Mouse (Mus musculus): ENCODE measurements around the gene Hnrnpm. TPM values are rescaled to one million over a fixed set of nuclear protein-coding genes. Genes with fewer than 3 reads are reported as not detected.
"Not testable (repeated sequence)": the region's sequence is repeated elsewhere in the genome, so short reads cannot be mapped to it uniquely, and the experiment has no call there.

Gene Hnrnpm
- total RNA-seq, 2 experiments from 2014 or later, result 136 to 171 TPM

- DNase-seq, result no peak
Observed at GRCm38 (mm10) chr17:33673837-33674236, 12.8 kb downstream of the Hnrnpm start.

GRCm38 (mm10) chr17:33669681-33670080 is 17.0 kb downstream of the Hnrnpm start:
- DNase-seq, result no peak

GRCm38 (mm10) chr17:33666813-33667212 is 19.8 kb downstream of the Hnrnpm start:
- no peak for DNase-seq

GRCm38 (mm10) chr17:33649781-33650475 is 36.7 kb downstream of the Hnrnpm start:
- no peak for DNase-seq

GRCm38 (mm10) chr17:33645073-33645472 is 41.6 kb downstream of the Hnrnpm start:
- no peak for DNase-seq

GRCm38 (mm10) chr17:33644068-33644467 is 42.6 kb downstream of the Hnrnpm start:
- no peak for DNase-seq

GRCm38 (mm10) chr17:33639743-33640142 is 46.9 kb downstream of the Hnrnpm start:
- no peak for DNase-seq

- peak in 1 of 2 experiments; percentile 19 for DNase-seq
Observed at GRCm38 (mm10) chr17:33637516-33638276, 49.0 kb downstream of the Hnrnpm start, which contains the start of gene Pram1. Gene Pram1, plus strand, starts transcription at chr17:33638056.

GRCm38 (mm10) chr17:33637038-33637437 is 49.6 kb downstream of the Hnrnpm start:
- DNase-seq, result peak; percentile 35 to 42

GRCm38 (mm10) chr17:33631796-33632195 is 54.9 kb downstream of the Hnrnpm start:
- DNase-seq, result no peak

GRCm38 (mm10) chr17:33631236-33631635 is 55.4 kb downstream of the Hnrnpm start:
- no peak for DNase-seq

- DNase-seq, result no peak
Observed at GRCm38 (mm10) chr17:33630171-33630895, 56.3 kb downstream of the Hnrnpm start.

GRCm38 (mm10) chr17:33629487-33630125 is 57.1 kb downstream of the Hnrnpm start:
- peak in 1 of 2 experiments; percentile 22 for DNase-seq

GRCm38 (mm10) chr17:33628621-33629486 is 57.8 kb downstream of the Hnrnpm start, which contains the start of gene Zfp414:
Gene Zfp414, plus strand, starts transcription at chr17:33629090.
- DNase-seq, result peak; percentile 92 to 96

GRCm38 (mm10) chr17:33627281-33627680 is 59.4 kb downstream of the Hnrnpm start:
- DNase-seq, result no peak

GRCm38 (mm10) chr17:33613726-33614125 is 72.9 kb downstream of the Hnrnpm start:
- not testable (repeated sequence) for DNase-seq

GRCm38 (mm10) chr17:33610548-33610947 is 76.1 kb downstream of the Hnrnpm start:
- no peak for DNase-seq

GRCm38 (mm10) chr17:33607273-33607672 is 79.4 kb downstream of the Hnrnpm start:
- DNase-seq, result no peak

- no peak for DNase-seq
Observed at GRCm38 (mm10) chr17:33601947-33602346, 84.7 kb downstream of the Hnrnpm start.

GRCm38 (mm10) chr17:33600831-33601230 is 85.8 kb downstream of the Hnrnpm start:
- no peak for DNase-seq

Measured in adrenal gland, postnatal 36 days (tissue).